Mouse (Mus musculus): ENCODE measurements around the gene Olfr397. TPM values are rescaled to one million over a fixed set of nuclear protein-coding genes. Genes with fewer than 3 reads are reported as not detected.

The Olfr397 gene
- total RNA-seq (2021) = not detected

DNA sequence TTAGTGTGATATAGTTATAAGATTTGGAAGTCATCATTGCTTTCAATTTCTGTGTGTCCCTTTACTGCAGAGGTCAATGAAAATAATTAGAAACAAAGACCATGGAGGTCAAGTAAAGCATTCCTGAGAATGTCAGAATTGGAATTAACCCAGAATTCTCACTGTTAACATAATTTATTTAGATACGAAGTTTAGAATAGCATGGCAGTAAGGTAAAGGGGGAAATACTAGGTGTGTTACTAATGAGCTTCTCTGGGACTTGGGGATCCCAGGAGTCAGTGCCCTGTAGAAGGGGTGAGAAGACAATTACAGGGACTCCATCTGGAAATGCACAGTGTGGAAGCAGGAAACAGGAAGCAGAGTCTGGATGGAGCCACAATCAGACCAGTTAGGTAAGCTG, at the start of gene Olfr397:
Gene Olfr397, plus strand, starts transcription at position 301 of the 400 bp plus-strand sequence.
- intact Hi-C loops (cut with DNase I) = no loop called here
- DNase-seq (ENCODE audit: low spot score in 2 of 2) = no peak

GRCm38 (mm10) chr11:73936377-73936776, 24.2 kb upstream of the Olfr397 start, which contains the start of gene Olfr23:
Gene Olfr23, plus strand, starts transcription at chr11:73936677.
- intact Hi-C loops (cut with DNase I) = no loop called here
- no peak for DNase-seq (ENCODE audit: low spot score in 2 of 2)

DNA sequence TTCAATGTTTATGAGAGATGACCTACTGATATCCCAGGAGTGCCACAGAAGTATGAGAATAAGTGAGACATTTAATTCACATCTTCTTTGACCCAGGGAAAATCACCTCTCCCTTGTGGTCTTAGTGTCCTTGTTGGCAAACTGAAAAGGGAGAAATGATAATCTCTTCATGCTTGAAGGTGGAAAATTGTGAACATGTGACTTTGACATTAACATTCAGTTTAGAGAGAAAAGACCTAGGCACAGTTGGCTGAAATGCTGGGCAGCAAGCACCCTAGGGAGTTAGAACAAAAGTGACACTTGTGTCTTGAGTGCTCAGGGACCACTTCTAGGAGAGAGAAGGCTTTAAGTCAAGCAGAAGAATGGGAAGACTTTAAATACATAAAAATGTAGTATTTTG, 29.7 kb downstream of the Olfr397 start, which contains the start of gene Olfr398:
Gene Olfr398, minus strand, starts transcription at position 101 of the 400 bp plus-strand sequence.
- intact Hi-C loops (cut with DNase I) = no loop called here
- no peak for DNase-seq (ENCODE audit: low spot score in 2 of 2)

- intact Hi-C loops (cut with DNase I) = no loop called here
- no peak for DNase-seq (ENCODE audit: low spot score in 2 of 2)
These were observed 32.5 kb downstream of the Olfr397 start for GRCm38 (mm10) chr11:73993115-73993514.

Other genes with a start within 250 kb of the Olfr397 start
- not detected for gene Olfr389, start 180.1 kb upstream of the Olfr397 start, total RNA-seq (2021)
- not detected for gene Olfr390, start 177.9 kb upstream of the Olfr397 start, total RNA-seq (2021)
- gene Olfr391-ps, start 157.8 kb upstream of the Olfr397 start, total RNA-seq (2021) = not detected
- gene Olfr392, start 143.8 kb upstream of the Olfr397 start, total RNA-seq (2021) = not detected
- gene Olfr393, start 109.4 kb upstream of the Olfr397 start, total RNA-seq (2021) = not detected
- gene Olfr394, start 70.0 kb upstream of the Olfr397 start, total RNA-seq (2021) = not detected
- not detected for gene Olfr395, start 51.5 kb upstream of the Olfr397 start, total RNA-seq (2021)
- gene Olfr23, start 24.1 kb upstream of the Olfr397 start, total RNA-seq (2021) = not detected
- not detected for gene Olfr398, start 29.6 kb downstream of the Olfr397 start, total RNA-seq (2021)
- not detected for gene Olfr139, start 95.7 kb downstream of the Olfr397 start, total RNA-seq (2021)
- not detected for gene Olfr399, start 95.8 kb downstream of the Olfr397 start, total RNA-seq (2021)
- not detected for gene Zfp616, start 109.1 kb downstream of the Olfr397 start, total RNA-seq (2021)
- not detected for gene Olfr401, start 152.9 kb downstream of the Olfr397 start, total RNA-seq (2021)
- not detected for gene Olfr402, start 192.7 kb downstream of the Olfr397 start, total RNA-seq (2021)
- not detected for gene Olfr403, start 225.4 kb downstream of the Olfr397 start, total RNA-seq (2021)

All from left cerebral cortex, postnatal 36 days (tissue).